Mouse (Mus musculus): ENCODE data around the gene Lonp1. TPM values are rescaled to one million over a fixed set of nuclear protein-coding genes. Genes with fewer than 3 reads are reported as not detected.

Gene Lonp1
- polyA plus RNA-seq, 1 experiment from 2014 or later, result 66.4 TPM

- 86% methylated on average over 9 of the region's 9 CpGs for WGBS
- H3K36me3 ChIP-seq (ENCODE audit: insufficient read depth, low read length), result peaks cover 83% of the 10 kb centered on the region
- no peaks in the 10 kb centered on the region for H3K27me3 ChIP-seq (ENCODE audit: insufficient read depth, low read length)
- peaks cover 10% of the 10 kb centered on the region for H3K4me1 ChIP-seq (ENCODE audit: insufficient read depth, low read length)
- H3K9me3 ChIP-seq (ENCODE audit: low read length), result no peaks in the 10 kb centered on the region
- H3K4me2 ChIP-seq (replicated peaks; ENCODE audit: low read depth, low read length), result no peak overlapping the region
- H3K9ac ChIP-seq (replicated peaks; ENCODE audit: low read length), result no peak overlapping the region
- ATAC-seq (ENCODE audit: low FRiP score, low TSS enrichment), result no peak
- H3K27ac ChIP-seq (ENCODE audit: low read length), result no peak overlapping the region
- H3K4me3 ChIP-seq (ENCODE audit: low read length), result no peak overlapping the region
Measured at GRCm38 (mm10) chr17:56604070-56604380, 22.7 kb downstream of the Lonp1 start.

- ATAC-seq (ENCODE audit: low FRiP score, low TSS enrichment), result no peak
- Histone ChIP-seq H3K4me2 (replicated peaks; ENCODE audit: low read depth, low read length) (no peak overlapping the region), H3K4me1 (ENCODE audit: insufficient read depth, low read length) (peaks cover 5% of the 10 kb centered on the region), H3K27ac (ENCODE audit: low read length) (no peak overlapping the region), H3K36me3 (ENCODE audit: insufficient read depth, low read length) (peaks cover 83% of the 10 kb centered on the region), H3K4me3 (ENCODE audit: low read length) (no peak overlapping the region), H3K27me3 (ENCODE audit: insufficient read depth, low read length) (no peaks in the 10 kb centered on the region), H3K9ac (replicated peaks; ENCODE audit: low read length) (no peak overlapping the region), H3K9me3 (ENCODE audit: low read length) (no peaks in the 10 kb centered on the region)
- WGBS, result 96% methylated on average over 28 of the region's 28 CpGs
Measured at GRCm38 (mm10) chr17:56603186-56604069, 23.3 kb downstream of the Lonp1 start.

GRCm38 (mm10) chr17:56593527-56594271 is 33.0 kb downstream of the Lonp1 start:
- 89% methylated on average over 8 of the region's 8 CpGs for WGBS
- no peak for ATAC-seq (ENCODE audit: low FRiP score, low TSS enrichment)
- no peak overlapping the region for H3K4me2 ChIP-seq (replicated peaks; ENCODE audit: low read depth, low read length)
- no peaks in the 10 kb centered on the region for H3K27me3 ChIP-seq (ENCODE audit: insufficient read depth, low read length)
- no peak overlapping the region for H3K4me3 ChIP-seq (ENCODE audit: low read length)
- no peaks in the 10 kb centered on the region for H3K9me3 ChIP-seq (ENCODE audit: low read length)
- no peaks in the 10 kb centered on the region for H3K4me1 ChIP-seq (ENCODE audit: insufficient read depth, low read length)
- H3K9ac ChIP-seq (replicated peaks; ENCODE audit: low read length), result no peak overlapping the region
- peaks cover 76% of the 10 kb centered on the region for H3K36me3 ChIP-seq (ENCODE audit: insufficient read depth, low read length)
- H3K27ac ChIP-seq (ENCODE audit: low read length), result no peak overlapping the region

GRCm38 (mm10) chr17:56592553-56592952 is 34.1 kb downstream of the Lonp1 start:
- no peak overlapping the region for H3K27ac ChIP-seq (ENCODE audit: low read length)
- H3K4me2 ChIP-seq (replicated peaks; ENCODE audit: low read depth, low read length), result no peak overlapping the region
- no peaks in the 10 kb centered on the region for H3K9me3 ChIP-seq (ENCODE audit: low read length)
- no peak overlapping the region for H3K4me3 ChIP-seq (ENCODE audit: low read length)
- no peaks in the 10 kb centered on the region for H3K27me3 ChIP-seq (ENCODE audit: insufficient read depth, low read length)
- ATAC-seq (ENCODE audit: low FRiP score, low TSS enrichment), result no peak
- no peak overlapping the region for H3K9ac ChIP-seq (replicated peaks; ENCODE audit: low read length)
- peaks cover 3% of the 10 kb centered on the region for H3K4me1 ChIP-seq (ENCODE audit: insufficient read depth, low read length)
- H3K36me3 ChIP-seq (ENCODE audit: insufficient read depth, low read length), result peaks cover 79% of the 10 kb centered on the region

GRCm38 (mm10) chr17:56588921-56589320 is 37.8 kb downstream of the Lonp1 start:
- Histone ChIP-seq H3K9me3 (ENCODE audit: low read length) (no peaks in the 10 kb centered on the region), H3K4me3 (ENCODE audit: low read length) (no peak overlapping the region), H3K27me3 (ENCODE audit: insufficient read depth, low read length) (no peaks in the 10 kb centered on the region), H3K4me2 (replicated peaks; ENCODE audit: low read depth, low read length) (no peak overlapping the region), H3K4me1 (ENCODE audit: insufficient read depth, low read length) (peaks cover 21% of the 10 kb centered on the region), H3K27ac (ENCODE audit: low read length) (no peak overlapping the region), H3K36me3 (ENCODE audit: insufficient read depth, low read length) (peaks cover 48% of the 10 kb centered on the region), H3K9ac (replicated peaks; ENCODE audit: low read length) (no peak overlapping the region)
- no peak for ATAC-seq (ENCODE audit: low FRiP score, low TSS enrichment)
- 93% methylated on average over 4 of the region's 4 CpGs for WGBS

- Histone ChIP-seq H3K9me3 (ENCODE audit: low read length) (no peaks in the 10 kb centered on the region), H3K27ac (ENCODE audit: low read length) (no peak overlapping the region), H3K9ac (replicated peaks; ENCODE audit: low read length) (0 out of 2 replicates have a peak overlapping the region, but pooled peaks have one; percentile 23), H3K27me3 (ENCODE audit: insufficient read depth, low read length) (no peaks in the 10 kb centered on the region), H3K4me2 (replicated peaks; ENCODE audit: low read depth, low read length) (0 out of 2 replicates have a peak overlapping the region, but pooled peaks have one; percentile 1), H3K4me1 (ENCODE audit: insufficient read depth, low read length) (peaks cover 29% of the 10 kb centered on the region), H3K36me3 (ENCODE audit: insufficient read depth, low read length) (peaks cover 39% of the 10 kb centered on the region), H3K4me3 (ENCODE audit: low read length) (no peak overlapping the region)
- no peak for ATAC-seq (ENCODE audit: low FRiP score, low TSS enrichment)
- WGBS, result 54% methylated on average over 1 of the region's 1 CpGs
Measured at GRCm38 (mm10) chr17:56587773-56588172, 38.9 kb downstream of the Lonp1 start.

GRCm38 (mm10) chr17:56585171-56585821 is 41.4 kb downstream of the Lonp1 start:
- H3K36me3 ChIP-seq (ENCODE audit: insufficient read depth, low read length), result peaks cover 38% of the 10 kb centered on the region
- H3K4me1 ChIP-seq (ENCODE audit: insufficient read depth, low read length), result peaks cover 42% of the 10 kb centered on the region
- peak; percentile 0; the same call in 1 of the 2 replicates for ATAC-seq (ENCODE audit: low FRiP score, low TSS enrichment)

GRCm38 (mm10) chr17:56584257-56585130 is 42.2 kb downstream of the Lonp1 start, which contains the start of the genes Safb2 and Safb:
Gene Safb2 (minus strand): TSS chr17:56584585.
Gene Safb (plus strand): TSS chr17:56584825.
- H3K4me2 ChIP-seq (replicated peaks; ENCODE audit: low read depth, low read length), result peak within 1 kb of the TSS; percentile 90
- H3K9ac ChIP-seq (replicated peaks; ENCODE audit: low read length), result peak within 1 kb of the TSS; percentile 94
- peak within 1 kb of the TSS; percentile 91 for H3K4me3 ChIP-seq (ENCODE audit: low read length)
- H3K27ac ChIP-seq (ENCODE audit: low read length), result peak within 1 kb of the TSS; percentile 96
- under 1% methylated on average over 89 of the region's 101 CpGs for WGBS
- H3K27me3 ChIP-seq (ENCODE audit: insufficient read depth, low read length), result no peaks in the 10 kb centered on the region
- ATAC-seq (ENCODE audit: low FRiP score, low TSS enrichment), result peak; percentile 97
- peaks cover 39% of the 10 kb centered on the region for H3K36me3 ChIP-seq (ENCODE audit: insufficient read depth, low read length)
- H3K4me1 ChIP-seq (ENCODE audit: insufficient read depth, low read length), result peaks cover 42% of the 10 kb centered on the region
- H3K9me3 ChIP-seq (ENCODE audit: low read length), result no peaks in the 10 kb centered on the region

More at GRCm38 (mm10) chr17:56585171-56585821, 41.4 kb downstream of the Lonp1 start:
- H3K27ac ChIP-seq (ENCODE audit: low read length), result peak overlapping the region; percentile 96
- H3K4me3 ChIP-seq (ENCODE audit: low read length), result peak overlapping the region; percentile 91
- peak overlapping the region; percentile 92 for H3K9ac ChIP-seq (replicated peaks; ENCODE audit: low read length)
- H3K9me3 ChIP-seq (ENCODE audit: low read length), result no peaks in the 10 kb centered on the region
- H3K4me2 ChIP-seq (replicated peaks; ENCODE audit: low read depth, low read length), result peak overlapping the region; percentile 74
- under 1% methylated on average over 61 of the region's 61 CpGs for WGBS
- H3K27me3 ChIP-seq (ENCODE audit: insufficient read depth, low read length), result no peaks in the 10 kb centered on the region
